Mouse (Mus musculus): ENCODE data around the gene Capns2. TPM values are rescaled to one million over a fixed set of nuclear protein-coding genes. Genes with fewer than 3 reads are reported as not detected.

Capns2 gene
- 0.21 TPM in 1 of 2 replicates, not detected in the other for polyA plus RNA-seq (2015; fragmentation: Nextera tagmentation; extraction: Ambion mirVana)

DNA sequence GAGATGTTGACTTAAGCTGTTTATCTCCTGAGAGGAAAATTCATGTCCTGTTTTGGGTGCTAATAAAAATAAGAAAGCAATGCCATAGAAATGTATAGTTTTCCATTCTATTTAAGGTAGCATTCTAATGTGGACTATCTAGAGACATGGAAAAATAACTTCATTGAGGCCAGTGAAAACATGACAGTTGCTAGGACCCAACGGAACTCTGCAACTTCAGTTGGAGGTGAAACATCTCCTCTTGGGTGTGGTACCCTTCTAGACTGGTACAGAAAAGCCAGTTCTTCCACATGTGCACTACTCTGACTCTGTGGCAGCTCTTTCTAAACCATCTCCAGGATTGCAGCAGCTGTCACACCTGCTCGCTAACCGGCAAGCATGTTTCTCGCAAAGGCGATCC lies at the start of gene Capns2:
Gene Capns2 (plus strand): TSS at position 301 of the 400 bp plus-strand sequence.
- Histone ChIP-seq H3K4me3 (ENCODE audit: low read length) (no peak within 1 kb of the TSS), H3K27me3 (ENCODE audit: insufficient read depth, low read length) (no peaks in the 10 kb centered on the region), H3K4me1 (ENCODE audit: insufficient read depth, low read length) (no peaks in the 10 kb centered on the region), H3K27ac (ENCODE audit: low read length) (no peak within 1 kb of the TSS), H3K36me3 (ENCODE audit: insufficient read depth, low read length) (no peaks in the 10 kb centered on the region), H3K9me3 (ENCODE audit: low read length) (no peaks in the 10 kb centered on the region), H3K9ac (replicated peaks; ENCODE audit: low read length) (no peak within 1 kb of the TSS), H3K4me2 (replicated peaks; ENCODE audit: low read depth, low read length) (no peak within 1 kb of the TSS)
- WGBS: 92% methylated on average over 5 of the region's 5 CpGs
- no peak for ATAC-seq (ENCODE audit: low FRiP score, low TSS enrichment)

GRCm38 (mm10) chr8:92853188-92853983 lies 47.8 kb upstream of the Capns2 start:
- WGBS: 39% methylated on average over 18 of the region's 18 CpGs
- no peak for ATAC-seq (ENCODE audit: low FRiP score, low TSS enrichment)
- no peak overlapping the region for H3K4me3 ChIP-seq (ENCODE audit: low read length)
- no peak overlapping the region for H3K27ac ChIP-seq (ENCODE audit: low read length)
- no peak overlapping the region for H3K4me2 ChIP-seq (replicated peaks; ENCODE audit: low read depth, low read length)
- no peaks in the 10 kb centered on the region for H3K27me3 ChIP-seq (ENCODE audit: insufficient read depth, low read length)
- peaks cover 44% of the 10 kb centered on the region for H3K4me1 ChIP-seq (ENCODE audit: insufficient read depth, low read length)
- no peak overlapping the region for H3K9ac ChIP-seq (replicated peaks; ENCODE audit: low read length)
- H3K9me3 ChIP-seq (ENCODE audit: low read length): no peaks in the 10 kb centered on the region
- H3K36me3 ChIP-seq (ENCODE audit: insufficient read depth, low read length): no peaks in the 10 kb centered on the region

- H3K27me3 ChIP-seq (ENCODE audit: insufficient read depth, low read length): no peaks in the 10 kb centered on the region
- no peaks in the 10 kb centered on the region for H3K36me3 ChIP-seq (ENCODE audit: insufficient read depth, low read length)
- 90% methylated on average over 3 of the region's 3 CpGs for WGBS
- H3K9me3 ChIP-seq (ENCODE audit: low read length): no peaks in the 10 kb centered on the region
- peak overlapping the region; percentile 71; the same call in 1 of the 2 replicates for H3K4me2 ChIP-seq (replicated peaks; ENCODE audit: low read depth, low read length)
- ATAC-seq (ENCODE audit: low FRiP score, low TSS enrichment): no peak
- H3K27ac ChIP-seq (ENCODE audit: low read length): no peak overlapping the region
- peak overlapping the region; percentile 63; the same call in 1 of the 2 replicates for H3K4me3 ChIP-seq (ENCODE audit: low read length)
- peaks cover 33% of the 10 kb centered on the region for H3K4me1 ChIP-seq (ENCODE audit: insufficient read depth, low read length)
- no peak overlapping the region for H3K9ac ChIP-seq (replicated peaks; ENCODE audit: low read length)
These were observed 46.5 kb upstream of the Capns2 start for GRCm38 (mm10) chr8:92854673-92855072.

GRCm38 (mm10) chr8:92855171-92855894 lies 45.9 kb upstream of the Capns2 start, which contains the start of gene Lpcat2:
TSS of gene Lpcat2 (plus strand) at chr8:92855339.
- no peaks in the 10 kb centered on the region for H3K27me3 ChIP-seq (ENCODE audit: insufficient read depth, low read length)
- H3K9me3 ChIP-seq (ENCODE audit: low read length): no peaks in the 10 kb centered on the region
- H3K4me2 ChIP-seq (replicated peaks; ENCODE audit: low read depth, low read length): peak within 1 kb of the TSS; percentile 71
- WGBS: 1% methylated on average over 50 of the region's 50 CpGs
- H3K9ac ChIP-seq (replicated peaks; ENCODE audit: low read length): peak within 1 kb of the TSS; percentile 74
- peak; percentile 72 for ATAC-seq (ENCODE audit: low FRiP score, low TSS enrichment)
- H3K4me3 ChIP-seq (ENCODE audit: low read length): peak within 1 kb of the TSS; percentile 63
- H3K36me3 ChIP-seq (ENCODE audit: insufficient read depth, low read length): no peaks in the 10 kb centered on the region
- peaks cover 27% of the 10 kb centered on the region for H3K4me1 ChIP-seq (ENCODE audit: insufficient read depth, low read length)
- no peak within 1 kb of the TSS for H3K27ac ChIP-seq (ENCODE audit: low read length)

DNA sequence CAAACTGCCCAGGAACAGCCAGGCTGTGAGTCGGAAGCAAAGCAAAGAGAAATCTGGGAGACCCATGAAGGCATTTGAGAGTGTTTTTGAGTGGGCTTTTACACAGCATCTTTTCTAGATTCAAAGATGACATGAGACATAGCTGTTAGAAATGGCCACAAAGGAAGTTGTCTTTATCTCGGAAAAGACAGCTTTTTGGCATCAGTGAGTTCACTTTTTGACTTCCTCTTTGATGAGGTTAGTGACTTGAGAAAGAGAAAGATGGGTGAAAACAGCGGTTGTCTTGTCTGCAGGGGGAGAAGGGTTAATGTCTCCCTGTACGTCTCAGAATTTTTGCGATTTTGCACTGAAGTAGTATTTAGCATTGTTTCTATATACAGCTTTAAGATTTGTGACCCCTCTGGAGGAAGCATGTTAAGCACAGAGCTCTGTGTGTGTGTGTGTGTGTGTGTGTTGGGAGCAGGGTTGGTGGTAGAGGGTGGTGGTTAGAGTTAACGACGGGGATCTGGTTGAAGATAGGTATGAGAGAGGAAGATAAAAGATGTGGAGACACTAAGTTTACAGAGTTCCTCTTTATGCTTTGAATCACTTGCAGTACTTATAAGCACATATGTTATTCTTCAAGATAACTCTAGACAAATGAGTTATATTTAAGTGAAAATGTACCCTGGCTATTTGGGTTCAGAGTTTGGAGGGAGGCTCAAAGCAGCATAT lies 44.8 kb upstream of the Capns2 start:
- no peak overlapping the region for H3K9ac ChIP-seq (replicated peaks; ENCODE audit: low read length)
- H3K4me3 ChIP-seq (ENCODE audit: low read length): no peak overlapping the region
- ATAC-seq (ENCODE audit: low FRiP score, low TSS enrichment): no peak

DNA sequence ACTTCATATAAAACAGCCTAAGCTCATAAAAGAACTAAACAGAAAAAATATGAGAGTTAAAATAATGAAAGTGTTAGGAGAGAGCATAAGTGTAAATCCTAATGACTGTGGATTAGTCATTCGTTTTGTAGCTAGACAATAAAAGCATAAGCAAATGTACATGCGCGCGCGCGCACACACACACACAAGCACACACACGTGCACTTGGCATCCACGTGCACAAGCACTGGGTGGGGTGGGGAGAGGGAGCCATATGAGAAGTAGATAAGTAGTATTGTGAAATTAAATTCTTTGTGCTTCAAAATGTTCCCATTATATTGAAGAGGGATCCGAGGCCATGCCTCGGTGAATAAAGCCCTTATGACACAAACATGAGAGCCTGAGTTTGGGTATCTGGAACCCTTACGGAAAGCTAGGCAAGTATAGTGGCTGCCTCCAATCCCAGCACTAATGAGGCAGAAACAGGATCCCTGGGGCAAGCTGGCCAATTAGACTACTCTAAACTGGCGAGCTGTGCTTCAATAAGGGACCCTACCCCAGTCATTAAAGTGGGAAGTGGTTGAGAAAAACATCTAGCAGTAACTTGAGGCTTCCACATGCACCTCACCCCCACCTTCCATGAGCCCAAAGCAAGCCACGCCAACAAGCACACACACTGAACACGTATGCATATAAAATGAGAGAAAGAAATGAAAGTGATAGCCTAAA lies 42.6 kb upstream of the Capns2 start:
- Histone ChIP-seq H3K27me3 (ENCODE audit: insufficient read depth, low read length) (no peaks in the 10 kb centered on the region), H3K9me3 (ENCODE audit: low read length) (0 out of 2 replicates have a peak, but pooled peaks cover 3% of the 10 kb centered on the region), H3K4me2 (replicated peaks; ENCODE audit: low read depth, low read length) (no peak overlapping the region), H3K36me3 (ENCODE audit: insufficient read depth, low read length) (no peaks in the 10 kb centered on the region), H3K4me1 (ENCODE audit: insufficient read depth, low read length) (peaks cover 8% of the 10 kb centered on the region), H3K9ac (replicated peaks; ENCODE audit: low read length) (no peak overlapping the region), H3K27ac (ENCODE audit: low read length) (no peak overlapping the region), H3K4me3 (ENCODE audit: low read length) (no peak overlapping the region)
- no peak for ATAC-seq (ENCODE audit: low FRiP score, low TSS enrichment)
- WGBS: 82% methylated on average over 14 of the region's 14 CpGs

More for the DNA sequence above, 44.8 kb upstream of the Capns2 start:
- Histone ChIP-seq H3K27me3 (ENCODE audit: insufficient read depth, low read length) (no peaks in the 10 kb centered on the region), H3K4me2 (replicated peaks; ENCODE audit: low read depth, low read length) (peak overlapping the region; percentile 71), H3K4me1 (ENCODE audit: insufficient read depth, low read length) (peaks cover 19% of the 10 kb centered on the region), H3K9me3 (ENCODE audit: low read length) (no peaks in the 10 kb centered on the region), H3K27ac (ENCODE audit: low read length) (no peak overlapping the region), H3K36me3 (ENCODE audit: insufficient read depth, low read length) (no peaks in the 10 kb centered on the region)
- 75% methylated on average over 7 of the region's 7 CpGs for WGBS

GRCm38 (mm10) chr8:92861977-92862376 lies 39.2 kb upstream of the Capns2 start:
- ATAC-seq (ENCODE audit: low FRiP score, low TSS enrichment): no peak
- H3K27me3 ChIP-seq (ENCODE audit: insufficient read depth, low read length): no peaks in the 10 kb centered on the region
- H3K36me3 ChIP-seq (ENCODE audit: insufficient read depth, low read length): no peaks in the 10 kb centered on the region
- no peak overlapping the region for H3K9ac ChIP-seq (replicated peaks; ENCODE audit: low read length)
- WGBS: 88% methylated on average over 1 of the region's 1 CpGs
- H3K4me2 ChIP-seq (replicated peaks; ENCODE audit: low read depth, low read length): no peak overlapping the region
- H3K27ac ChIP-seq (ENCODE audit: low read length): no peak overlapping the region
- H3K9me3 ChIP-seq (ENCODE audit: low read length): 0 out of 2 replicates have a peak, but pooled peaks cover 3% of the 10 kb centered on the region
- no peak overlapping the region for H3K4me3 ChIP-seq (ENCODE audit: low read length)
- H3K4me1 ChIP-seq (ENCODE audit: insufficient read depth, low read length): no peaks in the 10 kb centered on the region

- Histone ChIP-seq H3K4me2 (replicated peaks; ENCODE audit: low read depth, low read length) (no peak overlapping the region; the same call in 1 of the 2 replicates), H3K27me3 (ENCODE audit: insufficient read depth, low read length) (no peaks in the 10 kb centered on the region), H3K9ac (replicated peaks; ENCODE audit: low read length) (no peak overlapping the region), H3K36me3 (ENCODE audit: insufficient read depth, low read length) (no peaks in the 10 kb centered on the region), H3K27ac (ENCODE audit: low read length) (0 out of 2 replicates have a peak overlapping the region, but pooled peaks have one; percentile 4), H3K9me3 (ENCODE audit: low read length) (no peaks in the 10 kb centered on the region), H3K4me3 (ENCODE audit: low read length) (no peak overlapping the region), H3K4me1 (ENCODE audit: insufficient read depth, low read length) (peaks cover 10% of the 10 kb centered on the region)
- WGBS: 7% methylated on average over 7 of the region's 7 CpGs
- peak; percentile 59; the same call in 1 of the 2 replicates for ATAC-seq (ENCODE audit: low FRiP score, low TSS enrichment)
These were observed 30.9 kb upstream of the Capns2 start for GRCm38 (mm10) chr8:92870281-92870680.

Measured in kidney, embryonic 16.5 days (tissue).